Mouse (Mus musculus): ENCODE results near the gene Atp6ap1l. TPM values are rescaled to one million over a fixed set of nuclear protein-coding genes. Genes with fewer than 3 reads are reported as not detected.
A peak's percentile ranks its signal among the peaks of the same experiment; 100 is the strongest.
"Not testable (repeated sequence)": the region's sequence is repeated elsewhere in the genome, so short reads cannot be mapped to it uniquely, and the experiment has no call there.

Gene Atp6ap1l
- 10 to 100 TPM; 23.8 to 26.8 TPM for total RNA-seq (2021)
- long read RNA-seq, experiment 1, transcript Atp6ap1l-201 (7 exons, 1,186 nt) = major isoform, 16 of 22 reads
- long read RNA-seq, experiment 1, partial matches to known transcripts = 0 of 22 reads
- long read RNA-seq, experiment 1, other reads (novel, unspliced or antisense) = 6 of 22 reads
- long read RNA-seq, experiment 2, transcript Atp6ap1l-201 (7 exons, 1,186 nt) = major isoform, 10 of 13 reads
- long read RNA-seq, experiment 2, partial matches to known transcripts = 2 of 13 reads
- long read RNA-seq, experiment 2, other reads (novel, unspliced or antisense) = 1 of 13 reads

DNA sequence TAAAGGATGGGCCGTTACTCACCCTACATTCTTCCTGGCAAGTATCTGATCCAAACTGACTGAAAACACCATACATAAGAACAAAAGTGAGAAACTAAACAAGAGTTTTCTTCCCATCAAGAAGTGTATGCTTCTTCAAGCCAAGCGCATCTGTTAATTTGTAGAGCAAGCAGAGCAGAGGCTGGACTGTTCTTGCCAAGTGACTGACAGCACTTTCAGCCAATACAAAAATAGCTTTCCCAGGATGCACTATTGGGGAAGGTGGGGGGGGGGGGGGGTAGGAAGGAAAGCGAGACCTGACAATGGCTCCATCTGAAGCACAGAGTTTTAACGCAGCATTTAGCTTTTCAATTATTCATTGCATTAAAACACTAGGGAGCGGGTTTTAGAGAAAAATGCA, at the start of gene Atp6ap1l:
Atp6ap1l (minus strand) TSS at position 180 of the 400 bp plus-strand sequence.
- peak in 1 of 2 experiments; percentile 51 for DNase-seq (ENCODE audit: low spot score in 2 of 2)

- no peak for DNase-seq (ENCODE audit: low spot score in 2 of 2)
Measured at GRCm38 (mm10) chr13:90939600-90939999, 34.4 kb upstream of the Atp6ap1l start.

- no peak for DNase-seq (ENCODE audit: low spot score in 2 of 2)
Measured at GRCm38 (mm10) chr13:90939192-90939591, 34.0 kb upstream of the Atp6ap1l start.

DNA sequence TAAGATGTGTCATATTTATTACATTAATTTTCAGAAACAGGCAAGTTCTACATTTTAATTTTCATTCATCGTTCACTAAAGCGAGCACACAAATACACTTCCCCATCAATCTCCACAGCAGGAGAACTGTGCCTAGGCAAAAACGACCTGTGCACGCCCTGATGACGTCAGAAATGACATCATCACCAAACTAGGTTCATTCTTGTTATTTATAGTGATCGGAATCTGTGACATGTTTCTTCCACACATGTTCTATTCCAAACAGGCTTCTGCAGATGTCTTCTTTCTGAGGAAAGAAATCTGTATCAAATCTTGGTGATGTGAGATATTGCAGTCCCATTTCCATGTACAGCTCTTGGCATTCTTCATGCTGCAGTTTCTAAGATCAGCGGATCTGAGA, 30.7 kb upstream of the Atp6ap1l start:
- DNase-seq (ENCODE audit: low spot score in 2 of 2) = no peak

DNA sequence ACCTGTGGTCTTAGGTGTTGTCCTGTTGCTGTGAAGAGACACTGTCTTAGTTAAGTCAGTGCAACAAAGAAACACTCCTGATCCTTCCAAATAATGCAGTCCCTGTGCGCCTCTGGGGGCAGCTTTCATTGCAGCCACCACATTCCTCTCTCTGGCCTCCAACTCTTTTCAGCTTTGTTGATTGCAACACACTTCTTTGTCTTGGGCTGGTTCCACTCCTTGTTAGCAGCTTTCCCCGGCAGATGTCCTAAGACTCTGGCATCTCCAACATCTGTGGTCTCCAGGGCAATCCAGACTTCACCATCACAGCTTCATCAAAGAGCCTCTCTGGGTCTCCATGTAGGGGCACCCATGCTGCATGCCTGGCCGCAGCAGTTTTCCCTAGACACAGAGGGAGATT, 28.1 kb upstream of the Atp6ap1l start:
- DNase-seq (ENCODE audit: low spot score in 2 of 2) = no peak

DNA sequence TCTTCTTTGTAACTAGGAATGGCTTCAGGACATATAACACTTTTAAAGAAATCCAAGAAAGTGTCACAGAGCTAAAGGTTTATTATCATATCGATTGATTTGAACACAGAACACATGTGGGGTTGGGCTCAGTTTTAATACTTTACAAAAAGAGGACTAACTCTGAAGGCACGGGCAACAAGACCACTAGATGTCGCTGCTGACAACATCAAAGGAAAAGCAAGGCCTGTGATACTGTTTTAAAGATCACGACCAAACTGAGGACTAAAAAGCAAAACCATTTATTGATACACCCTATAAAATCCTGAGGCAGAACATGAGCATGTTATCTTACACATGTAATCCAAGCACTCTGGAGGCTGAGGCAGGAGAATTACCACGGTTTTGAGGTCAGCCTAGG, 24.7 kb upstream of the Atp6ap1l start:
- peak; percentile 82 to 87 for DNase-seq (ENCODE audit: low spot score in 2 of 2)

- DNase-seq (ENCODE audit: low spot score in 2 of 2) = not testable (repeated sequence)
Measured at GRCm38 (mm10) chr13:90928266-90928665, 23.1 kb upstream of the Atp6ap1l start.

DNA sequence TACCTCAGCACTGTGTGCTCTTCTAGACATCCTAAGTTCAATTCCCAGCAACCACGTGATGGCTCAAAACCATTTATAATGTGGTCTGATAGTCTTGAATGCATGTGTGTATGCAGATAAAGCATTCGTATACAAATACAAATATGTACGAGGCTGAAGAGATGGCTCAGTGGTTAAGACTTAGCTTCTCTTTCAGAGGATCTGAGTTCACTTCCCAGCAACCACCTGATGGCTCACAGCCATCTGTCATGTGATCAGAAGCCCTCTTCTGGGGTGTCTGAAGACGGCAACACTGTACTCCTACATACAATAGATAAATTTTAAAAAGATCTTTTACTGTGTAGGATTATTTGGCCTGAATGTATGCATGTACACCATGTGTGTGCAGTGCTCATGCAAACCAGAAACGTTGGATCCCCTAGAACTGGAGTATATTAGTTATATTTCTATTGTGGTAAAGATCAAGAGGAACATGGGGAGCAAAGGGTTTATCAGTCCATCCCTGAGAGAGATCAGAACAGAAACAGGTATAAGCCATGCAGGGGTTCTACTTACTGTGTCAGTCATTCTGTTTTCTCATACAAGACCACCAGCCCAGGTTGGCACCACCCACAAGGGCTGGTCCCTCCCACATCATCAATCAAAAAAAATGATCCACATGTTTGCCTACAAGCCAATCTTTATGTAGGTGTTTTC, 21.9 kb upstream of the Atp6ap1l start:
- no peak for DNase-seq (ENCODE audit: low spot score in 2 of 2)

GRCm38 (mm10) chr13:90926125-90926765, 21.1 kb upstream of the Atp6ap1l start:
- DNase-seq (ENCODE audit: low spot score in 2 of 2) = no peak

- DNase-seq (ENCODE audit: low spot score in 2 of 2) = no peak
Measured at GRCm38 (mm10) chr13:90925191-90925590, 20.0 kb upstream of the Atp6ap1l start.

DNA sequence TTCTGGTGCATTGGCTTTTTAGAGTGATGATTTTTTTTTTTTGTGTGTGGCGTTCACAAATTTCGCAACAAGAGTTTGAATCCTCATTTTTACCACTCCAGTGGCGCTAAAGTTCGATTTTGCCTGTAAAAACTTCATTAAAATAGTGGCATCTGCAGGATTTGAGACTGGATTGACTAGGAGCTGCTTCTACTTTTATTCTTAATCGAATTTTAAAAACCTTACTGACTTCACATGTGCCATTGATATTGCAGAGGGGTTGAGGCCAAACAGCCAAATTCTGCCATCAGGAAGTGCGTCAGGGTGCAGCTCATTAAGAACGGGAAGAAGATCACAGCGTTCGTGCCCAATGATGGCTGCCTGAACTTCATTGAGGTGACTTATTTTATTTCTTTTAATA, 18.9 kb upstream of the Atp6ap1l start:
- no peak for DNase-seq (ENCODE audit: low spot score in 2 of 2)

DNA sequence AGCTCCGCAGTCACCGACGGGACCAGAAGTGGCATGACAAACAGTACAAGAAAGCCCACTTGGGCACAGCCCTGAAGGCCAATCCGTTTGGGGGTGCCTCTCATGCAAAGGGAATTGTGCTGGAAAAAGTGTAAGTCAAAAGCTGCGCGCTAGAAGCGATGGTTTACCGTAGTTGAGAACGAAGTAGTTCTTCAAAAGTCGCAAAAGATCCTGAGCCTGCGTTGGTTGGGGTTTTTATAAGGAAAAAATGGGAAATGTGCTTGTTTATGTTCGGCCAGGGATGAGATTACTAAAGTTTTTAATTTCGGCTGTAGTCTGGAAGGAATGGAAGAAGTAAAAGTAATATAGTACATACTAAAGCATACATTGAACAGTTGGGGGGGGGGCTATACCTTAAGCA, 18.5 kb upstream of the Atp6ap1l start:
- DNase-seq (ENCODE audit: low spot score in 2 of 2) = not testable (repeated sequence)

DNA sequence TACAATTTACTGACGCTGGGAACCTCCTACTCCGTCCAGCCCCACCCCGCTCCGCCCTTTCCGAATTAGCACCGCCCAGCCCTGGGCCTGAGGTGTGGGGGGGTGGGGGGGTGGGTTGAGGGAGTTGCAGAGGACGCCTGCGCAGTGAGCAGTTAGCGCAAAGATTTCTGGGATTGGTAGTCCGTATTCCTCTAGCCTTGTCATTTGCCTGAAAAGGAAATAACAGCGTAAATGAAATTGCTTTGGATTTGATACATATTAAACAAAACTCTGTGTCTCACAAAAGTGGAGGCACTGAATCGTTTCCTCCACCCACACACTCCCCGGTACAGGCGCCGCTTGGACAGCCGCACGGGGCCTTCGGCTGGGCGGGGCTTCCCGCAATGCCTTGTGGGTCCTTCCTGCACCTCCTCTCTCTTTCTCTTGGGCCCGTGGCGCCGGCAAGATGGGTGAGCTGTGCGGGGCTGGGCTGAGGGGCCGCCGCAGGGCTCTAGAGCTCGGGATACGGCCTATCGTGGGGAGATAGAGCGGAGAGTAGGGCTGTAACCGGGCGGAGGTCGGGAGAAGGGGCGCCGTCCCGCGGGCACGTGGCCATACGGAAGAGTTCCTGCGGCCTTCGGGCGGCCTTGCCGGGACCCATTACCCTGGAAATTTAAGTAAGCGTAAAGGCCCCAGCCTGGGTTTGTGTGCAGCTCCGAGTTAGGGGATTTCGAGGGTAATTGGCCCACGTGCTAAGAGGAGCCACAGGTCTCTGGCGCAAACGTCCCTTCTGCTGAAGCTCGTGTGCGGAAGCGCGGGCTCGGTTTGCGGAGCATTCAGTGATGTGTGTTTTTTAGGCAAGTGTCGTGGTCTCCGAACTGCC, 17.8 kb upstream of the Atp6ap1l start, which contains the start of gene Rps23:
Rps23 (plus strand) TSS at position 208 of the 862 bp plus-strand sequence.
- peak; percentile 86 to 88 for DNase-seq (ENCODE audit: low spot score in 2 of 2)

- no peak for DNase-seq (ENCODE audit: low spot score in 2 of 2)
Measured at GRCm38 (mm10) chr13:90914721-90915120, 9.6 kb upstream of the Atp6ap1l start.

GRCm38 (mm10) chr13:90913675-90914192, 8.6 kb upstream of the Atp6ap1l start:
- peak in 1 of 2 experiments; percentile 13 for DNase-seq (ENCODE audit: low spot score in 2 of 2)

- DNase-seq (ENCODE audit: low spot score in 2 of 2) = peak in 1 of 2 experiments; percentile 14
Measured at GRCm38 (mm10) chr13:90912760-90913674, 7.9 kb upstream of the Atp6ap1l start.

DNA sequence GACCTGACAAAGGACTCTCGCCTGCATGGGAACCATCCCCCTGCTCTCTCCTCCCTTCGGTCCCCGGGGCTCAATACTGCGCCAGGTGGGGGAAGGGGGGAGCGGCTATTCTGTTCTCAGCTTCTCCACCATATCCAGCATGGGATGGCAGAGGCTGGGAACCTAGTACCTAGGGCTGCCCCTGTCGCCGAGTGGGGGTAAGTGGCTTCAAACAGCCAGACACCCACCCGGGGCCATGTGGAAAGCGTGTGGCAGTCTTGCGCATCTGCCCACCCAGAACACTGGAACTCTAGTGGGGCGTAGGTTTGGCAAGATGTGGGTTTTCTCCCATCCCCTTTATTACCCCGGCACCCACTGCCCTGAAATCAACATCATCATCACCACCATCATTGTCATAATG, 2.2 kb upstream of the Atp6ap1l start:
- DNase-seq (ENCODE audit: low spot score in 2 of 2) = no peak

DNA sequence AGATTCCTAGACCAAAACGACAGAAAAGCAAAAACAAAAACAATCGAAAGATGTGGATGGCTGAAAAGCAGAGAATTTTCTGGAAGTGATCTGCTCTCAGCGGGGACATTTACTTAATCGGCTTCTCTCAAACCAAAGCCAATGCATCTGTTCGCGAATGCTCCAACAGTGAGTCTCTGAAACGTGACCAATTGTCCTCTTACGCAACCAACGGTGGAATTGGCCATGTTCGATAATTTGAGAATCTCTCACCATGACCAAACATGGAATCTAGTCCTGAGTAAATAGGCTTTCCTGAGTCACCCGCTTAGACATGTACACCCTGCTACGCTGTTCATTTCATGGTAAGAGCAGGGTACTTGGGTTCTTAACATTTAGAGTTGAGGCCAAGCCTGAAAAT, 8.3 kb downstream of the Atp6ap1l start:
- DNase-seq (ENCODE audit: low spot score in 2 of 2) = no peak

- peak; percentile 42 to 52 for DNase-seq (ENCODE audit: low spot score in 2 of 2)
Measured at GRCm38 (mm10) chr13:90896098-90896497, 9.1 kb downstream of the Atp6ap1l start.

DNA sequence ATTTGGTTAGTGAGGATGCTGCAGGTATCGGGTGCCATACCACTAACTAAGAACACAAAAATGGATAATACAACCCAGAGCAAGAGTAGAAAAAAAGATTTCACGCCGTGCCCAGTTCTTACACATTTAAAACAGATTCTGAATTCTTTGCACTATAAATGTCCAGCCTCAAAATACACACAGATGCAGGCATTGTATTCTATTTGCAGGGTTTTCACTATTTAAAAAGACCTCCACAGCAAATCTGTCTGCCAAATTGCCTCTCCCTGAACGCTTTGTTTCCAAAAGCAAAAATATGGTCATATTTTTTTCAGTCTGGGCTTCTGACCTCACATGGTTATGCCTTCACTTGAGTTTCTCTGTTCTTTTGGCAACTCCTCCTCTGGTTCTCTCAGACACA, 10.3 kb downstream of the Atp6ap1l start:
- DNase-seq (ENCODE audit: low spot score in 2 of 2) = no peak
